Comparison of ENCODE assay signal across 16 mouse cellular contexts in genomic region chr10:63160671-63161070, GRCm38 (mm10). TPM values are rescaled to one million over a fixed set of nuclear protein-coding genes. Genes with fewer than 3 reads are reported as not detected.
DNase-seq lines count a peak whose midpoint lies in the region; ATAC-seq lines count a peak whose summit lies in the region.
"Had no signal": no experiment of that assay in that cellular context is flagged by ENCODE, and none has a peak within 500 bp of the region (broad histone marks: within the 10 kb centered on the region; RNA-seq: fewer than 3 reads in every experiment).

No protein-coding gene starts in this region.

- no peak overlapping the region for H3K9ac ChIP-seq in heart, embryonic 12.5 days
- no peak overlapping the region for H3K9ac ChIP-seq in midbrain, embryonic 14.5 days (replicated peaks; ENCODE audit: low read length)
- H3K9ac ChIP-seq in forebrain, embryonic 11.5 days (ENCODE audit: low read length): no peak overlapping the region
- H3K9ac ChIP-seq: embryonic facial prominence, embryonic 13.5 days; forebrain, embryonic 13.5 days; hindbrain, embryonic 12.5 days; lung, embryonic 15.5 days; neural tube, embryonic 12.5 days had no signal

- peaks cover 30% of the 10 kb centered on the region for H3K4me1 ChIP-seq in heart, embryonic 12.5 days (replicated peaks)
- no peaks in the 10 kb centered on the region for H3K4me1 ChIP-seq in midbrain, embryonic 14.5 days (ENCODE audit: control insufficient read depth, insufficient read depth, low read length)
- H3K4me1 ChIP-seq in midbrain, embryonic 10.5 days: 0 out of 2 replicates have a peak, but pooled peaks cover 2% of the 10 kb centered on the region
- H3K4me1 ChIP-seq in forebrain, embryonic 11.5 days (replicated peaks; ENCODE audit: control insufficient read depth, insufficient read depth, low read length): no peaks in the 10 kb centered on the region
- H3K4me1 ChIP-seq: embryonic facial prominence, embryonic 13.5 days; forebrain, embryonic 13.5 days; hindbrain, embryonic 12.5 days; lung, embryonic 15.5 days; neural tube, embryonic 12.5 days had no signal

- DNase-seq in heart, adult 9 months (ENCODE audit: low spot score in 2 of 2): no peak
- peak; percentile 11 for DNase-seq in midbrain, embryonic 14.5 days
- no peak for DNase-seq in midbrain, embryonic 10.5 days (ENCODE audit: low spot score)
- peak; percentile 95 for DNase-seq in ZHBTc4 (ENCODE audit: low read depth, low spot score)
- DNase-seq in mesoderm, embryonic 11.5 days (ENCODE audit: low read depth, low spot score): peak; percentile 14
- no peak for DNase-seq in layer of hippocampus, adult 9-10 months (ENCODE audit: low spot score)
- DNase-seq in forebrain, embryonic 11.5 days (ENCODE audit: low spot score): no peak
- DNase-seq: kidney, postnatal 10 days; right cerebral cortex, postnatal 4 days had no signal

- H3K27ac ChIP-seq in heart, embryonic 12.5 days (ENCODE audit: poor library complexity, severe bottlenecking): no peak overlapping the region
- H3K27ac ChIP-seq in midbrain, embryonic 14.5 days (replicated peaks; ENCODE audit: low read depth, low read length): no peak overlapping the region
- no peak overlapping the region for H3K27ac ChIP-seq in midbrain, embryonic 10.5 days (replicated peaks)
- H3K27ac ChIP-seq in forebrain, embryonic 11.5 days (ENCODE audit: low read depth, low read length): no peak overlapping the region
- H3K27ac ChIP-seq: embryonic facial prominence, embryonic 13.5 days; forebrain, embryonic 13.5 days; hindbrain, embryonic 12.5 days; lung, embryonic 15.5 days; neural tube, embryonic 12.5 days had no signal

- 62% methylated on average over 12 of the region's 12 CpGs for WGBS in heart, embryonic 12.5 days
- 76% methylated on average over 12 of the region's 12 CpGs for WGBS in midbrain, embryonic 14.5 days
- WGBS in midbrain, embryonic 10.5 days: 78% methylated on average over 12 of the region's 12 CpGs
- WGBS in forebrain, embryonic 11.5 days: 80% methylated on average over 12 of the region's 12 CpGs

- no peak for ATAC-seq in heart, embryonic 12.5 days (ENCODE audit: insufficient number of reproducible peaks, low FRiP score)
- ATAC-seq in midbrain, embryonic 14.5 days (ENCODE audit: low FRiP score, low TSS enrichment): no peak
- ATAC-seq in forebrain, embryonic 11.5 days (replicated peaks; ENCODE audit: low FRiP score): no peak
- ATAC-seq: forebrain, embryonic 13.5 days had no signal

- H3K4me2 ChIP-seq in heart, embryonic 12.5 days: peak overlapping the region; percentile 15; the same call in 1 of the 2 replicates
- no peak overlapping the region for H3K4me2 ChIP-seq in midbrain, embryonic 14.5 days (ENCODE audit: low read length)
- no peak overlapping the region for H3K4me2 ChIP-seq in forebrain, embryonic 11.5 days (ENCODE audit: low read depth, low read length, severe bottlenecking)
- H3K4me2 ChIP-seq: embryonic facial prominence, embryonic 13.5 days; forebrain, embryonic 13.5 days; hindbrain, embryonic 12.5 days; lung, embryonic 15.5 days; neural tube, embryonic 12.5 days had no signal

- no peaks in the 10 kb centered on the region for H3K9me3 ChIP-seq in heart, embryonic 12.5 days (replicated peaks)
- no peaks in the 10 kb centered on the region for H3K9me3 ChIP-seq in midbrain, embryonic 14.5 days (ENCODE audit: control insufficient read depth, low read length)
- no peaks in the 10 kb centered on the region for H3K9me3 ChIP-seq in midbrain, embryonic 10.5 days (replicated peaks)
- H3K9me3 ChIP-seq in forebrain, embryonic 11.5 days (ENCODE audit: control insufficient read depth, low read length): no peaks in the 10 kb centered on the region
- H3K9me3 ChIP-seq: embryonic facial prominence, embryonic 13.5 days; forebrain, embryonic 13.5 days; hindbrain, embryonic 12.5 days; lung, embryonic 15.5 days; neural tube, embryonic 12.5 days had no signal

- no peaks in the 10 kb centered on the region for H3K27me3 ChIP-seq in heart, embryonic 12.5 days (replicated peaks)
- no peaks in the 10 kb centered on the region for H3K27me3 ChIP-seq in midbrain, embryonic 14.5 days (ENCODE audit: control insufficient read depth, insufficient read depth, low read length)
- H3K27me3 ChIP-seq in midbrain, embryonic 10.5 days (ENCODE audit: low read depth, poor library complexity, severe bottlenecking): no peaks in the 10 kb centered on the region
- H3K27me3 ChIP-seq in forebrain, embryonic 11.5 days (ENCODE audit: control insufficient read depth, insufficient read depth, low read length): no peaks in the 10 kb centered on the region
- H3K27me3 ChIP-seq: embryonic facial prominence, embryonic 13.5 days; forebrain, embryonic 13.5 days; hindbrain, embryonic 12.5 days; lung, embryonic 15.5 days; neural tube, embryonic 12.5 days had no signal

- H3K36me3 ChIP-seq in heart, embryonic 12.5 days: no peaks in the 10 kb centered on the region
- H3K36me3 ChIP-seq in midbrain, embryonic 14.5 days (ENCODE audit: control insufficient read depth, insufficient read depth, low read length): no peaks in the 10 kb centered on the region
- no peaks in the 10 kb centered on the region for H3K36me3 ChIP-seq in midbrain, embryonic 10.5 days
- H3K36me3 ChIP-seq in forebrain, embryonic 11.5 days (ENCODE audit: control insufficient read depth, insufficient read depth, low read length): no peaks in the 10 kb centered on the region
- H3K36me3 ChIP-seq: embryonic facial prominence, embryonic 13.5 days; hindbrain, embryonic 12.5 days; lung, embryonic 15.5 days; neural tube, embryonic 12.5 days had no signal

- no peak overlapping the region for H3K4me3 ChIP-seq in heart, embryonic 12.5 days
- no peak overlapping the region for H3K4me3 ChIP-seq in midbrain, embryonic 14.5 days (replicated peaks; ENCODE audit: low read depth, low read length)
- no peak overlapping the region for H3K4me3 ChIP-seq in midbrain, embryonic 10.5 days
- no peak overlapping the region for H3K4me3 ChIP-seq in forebrain, embryonic 11.5 days (ENCODE audit: low read depth, low read length)
- H3K4me3 ChIP-seq: embryonic facial prominence, embryonic 13.5 days; forebrain, embryonic 13.5 days; hindbrain, embryonic 12.5 days; lung, embryonic 15.5 days; neural tube, embryonic 12.5 days had no signal

RNA-seq across cellular contexts. Expression of gene Mypn, which starts 43.1 kb away (rescaled TPM):
- polyA plus RNA-seq in heart, embryonic 12.5 days (2016; fragmentation: Nextera tagmentation; extraction: Ambion mirVana): 6.3 and 7.2 TPM in 2 replicates
- polyA plus RNA-seq in midbrain, embryonic 14.5 days (2014; fragmentation: Nextera tagmentation; extraction: Ambion mirVana): 0.12 and 0.64 TPM in 2 replicates
- 0.15 and 0.22 TPM in 2 replicates for polyA plus RNA-seq in midbrain, embryonic 10.5 days (2016; fragmentation: Nextera tagmentation; extraction: Ambion mirVana)
- not detected in 2 replicates for polyA plus RNA-seq in forebrain, embryonic 11.5 days (2014; fragmentation: Nextera tagmentation; extraction: Ambion mirVana)
- polyA plus RNA-seq: forebrain, embryonic 13.5 days; intestine, embryonic 14.5 days had no signal

Comparison
In these comparisons a context has a peak if more than half of its experiments do, and no peak if none do; other contexts are left out.
1. DNase-seq: peak in midbrain, embryonic 14.5 days (single experiment), ZHBTc4 (single experiment) and mesoderm, embryonic 11.5 days (single experiment); none in heart, adult 9 months (0 of 2), midbrain, embryonic 10.5 days (single experiment), layer of hippocampus, adult 9-10 months (single experiment) and forebrain, embryonic 11.5 days (single experiment).